Mouse (Mus musculus) gastrocnemius, adult 2 months (tissue): ENCODE results near the gene Colgalt2. TPM values are rescaled to one million over a fixed set of nuclear protein-coding genes. Genes with fewer than 3 reads are reported as not detected.

ENCODE experiments used
- DNase-seq: peaks from one replicate; pipeline ENCODE4 v3.0.0; 2022
- H3K27ac ChIP-seq: fragments of 200-600 bp; 2 replicates; pipeline ENCODE4 v1.8.1; 2022; ENCODE audit warnings: mild to moderate bottlenecking
- H3K4me3 ChIP-seq: fragments of 200-600 bp; 2 replicates; pipeline ENCODE4 v1.8.1; 2022; ENCODE audit warnings: mild to moderate bottlenecking, moderate library complexity
- CTCF ChIP-seq: fragments of 200-600 bp; IDR thresholded peaks from 2 replicates; pipeline ENCODE4 v1.8.1; 2022; ENCODE audit warnings: antibody characterized with exemption, mild to moderate bottlenecking, moderate library complexity
- intact Hi-C: fragments of 180-260 bp; cut with DNase I; formaldehyde crosslinking; loops from one replicate; pipeline ENCODE4 v1.15.1; 2025
- total RNA-seq, 2 experiments: library from RNA; stranded (reverse); gene quantifications; 2 replicates each; pipeline ENCODE4 v1.2.3; 2021

The Colgalt2 gene
- total RNA-seq, 2 experiments from 2014 or later = 1.6 to 2.5 TPM

DNA sequence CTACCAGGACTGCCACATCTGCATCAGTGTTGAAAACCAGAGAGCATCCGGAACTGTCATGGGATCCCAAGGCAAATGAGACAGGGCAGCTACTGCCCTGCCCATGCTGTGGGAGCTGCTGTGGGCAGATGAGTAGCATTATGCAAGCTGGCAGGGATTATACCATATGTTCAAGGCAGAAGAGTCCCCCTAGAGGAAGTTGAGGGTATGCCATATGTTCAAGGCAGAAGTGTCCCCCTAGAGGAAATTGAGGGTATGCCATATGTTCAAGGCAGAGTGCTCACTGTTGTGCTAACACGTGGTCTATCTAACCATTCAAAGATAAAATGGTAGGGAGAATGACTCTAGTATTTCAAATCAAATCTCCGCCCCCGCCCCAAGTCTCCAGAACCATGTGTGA, 111.6 kb downstream of the Colgalt2 start:
- intact Hi-C loops = loop anchor here (5.0 kb wide), 1 partner anchor 109 kb away; no protein-coding TSS in a partner anchor
- no peak for DNase-seq

GRCm38 (mm10) chr1:152514256-152514655, 114.6 kb downstream of the Colgalt2 start:
- no peak for TF ChIP-seq CTCF
- H3K4me3 ChIP-seq = no peak overlapping the region
- DNase-seq = peak; percentile 66
- intact Hi-C loops = loop anchor here (5.0 kb wide), 1 partner anchor 112 kb away; no protein-coding TSS in a partner anchor
- peak overlapping the region; percentile 48 for H3K27ac ChIP-seq

More for the DNA sequence above, 111.6 kb downstream of the Colgalt2 start:
- TF ChIP-seq CTCF = peak; percentile 75
- peak overlapping the region; percentile 5; the same call in 1 of the 2 replicates for H3K27ac ChIP-seq
- H3K4me3 ChIP-seq = no peak overlapping the region

- TF ChIP-seq CTCF = no peak
- intact Hi-C loops = no loop called here
- DNase-seq = no peak
- H3K4me3 ChIP-seq = no peak overlapping the region
- H3K27ac ChIP-seq = no peak overlapping the region
These were observed 117.5 kb downstream of the Colgalt2 start for GRCm38 (mm10) chr1:152517057-152517570.

DNA sequence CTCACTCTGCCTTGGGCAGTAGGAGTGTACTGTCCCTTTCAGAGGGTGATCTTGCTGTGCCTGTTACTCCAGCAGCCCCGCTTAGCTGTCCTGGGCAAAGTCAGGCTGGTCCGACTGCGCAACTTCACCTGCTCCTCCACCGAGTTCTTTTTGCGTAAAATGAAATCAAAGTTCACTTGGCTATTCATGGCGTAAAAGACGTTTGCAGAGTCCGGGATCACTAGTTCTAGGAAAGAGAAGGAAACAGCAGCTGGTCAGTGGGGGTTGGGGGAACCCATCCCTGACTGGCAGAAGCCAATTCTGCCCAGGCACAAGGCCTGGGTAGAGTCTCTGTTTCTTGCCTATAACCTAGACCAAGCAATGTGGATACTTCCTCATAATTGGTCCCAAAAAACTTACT, 119.3 kb downstream of the Colgalt2 start:
- intact Hi-C loops = no loop called here
- H3K4me3 ChIP-seq = no peak overlapping the region
- no peak for DNase-seq
- no peak overlapping the region for H3K27ac ChIP-seq
- no peak for TF ChIP-seq CTCF

- H3K27ac ChIP-seq = no peak overlapping the region
- intact Hi-C loops = no loop called here
- no peak overlapping the region for H3K4me3 ChIP-seq
- DNase-seq = peak; percentile 72
- peak; percentile 80 for TF ChIP-seq CTCF
These were observed 121.4 kb downstream of the Colgalt2 start for GRCm38 (mm10) chr1:152520798-152521575.

DNA sequence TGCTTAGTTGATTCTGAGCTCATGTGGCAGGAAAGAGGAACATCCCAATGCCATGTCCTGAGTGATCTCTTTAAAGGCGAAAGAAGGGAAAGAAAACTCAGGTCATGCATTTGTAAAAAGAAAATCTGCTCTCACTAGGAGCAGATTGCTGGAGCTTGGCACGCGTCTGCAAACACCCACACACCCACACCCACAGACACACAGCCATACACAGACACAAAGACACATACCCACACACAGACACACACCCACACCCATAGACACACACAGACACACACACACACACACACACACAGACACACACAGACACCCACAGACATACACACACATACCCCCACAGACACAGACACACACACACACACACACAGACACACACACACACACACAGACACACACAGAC, 122.6 kb downstream of the Colgalt2 start:
- no peak overlapping the region for H3K27ac ChIP-seq
- intact Hi-C loops = no loop called here
- TF ChIP-seq CTCF = no peak
- DNase-seq = no peak
- no peak overlapping the region for H3K4me3 ChIP-seq

DNA sequence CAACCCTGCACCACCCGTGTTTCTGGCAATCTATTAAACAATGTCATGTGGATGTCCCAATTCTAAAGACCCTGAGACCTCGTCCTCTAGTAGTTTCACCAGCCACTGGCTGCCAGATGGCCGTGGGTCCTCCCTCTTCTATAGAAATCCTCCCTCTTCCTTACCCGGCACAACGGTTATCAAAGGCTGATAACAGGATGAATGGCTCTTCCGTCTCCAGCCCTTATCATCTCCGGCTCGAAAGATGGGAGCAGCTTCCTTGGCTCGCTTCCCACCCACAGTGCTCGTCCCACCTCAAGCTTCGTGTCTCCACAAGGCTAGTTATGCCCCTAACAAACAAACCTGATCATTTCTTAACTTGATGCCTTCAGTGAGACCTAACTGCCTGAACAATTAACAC, 123.7 kb downstream of the Colgalt2 start:
- intact Hi-C loops = no loop called here
- no peak overlapping the region for H3K27ac ChIP-seq
- H3K4me3 ChIP-seq = no peak overlapping the region
- no peak for DNase-seq
- no peak for TF ChIP-seq CTCF

DNA sequence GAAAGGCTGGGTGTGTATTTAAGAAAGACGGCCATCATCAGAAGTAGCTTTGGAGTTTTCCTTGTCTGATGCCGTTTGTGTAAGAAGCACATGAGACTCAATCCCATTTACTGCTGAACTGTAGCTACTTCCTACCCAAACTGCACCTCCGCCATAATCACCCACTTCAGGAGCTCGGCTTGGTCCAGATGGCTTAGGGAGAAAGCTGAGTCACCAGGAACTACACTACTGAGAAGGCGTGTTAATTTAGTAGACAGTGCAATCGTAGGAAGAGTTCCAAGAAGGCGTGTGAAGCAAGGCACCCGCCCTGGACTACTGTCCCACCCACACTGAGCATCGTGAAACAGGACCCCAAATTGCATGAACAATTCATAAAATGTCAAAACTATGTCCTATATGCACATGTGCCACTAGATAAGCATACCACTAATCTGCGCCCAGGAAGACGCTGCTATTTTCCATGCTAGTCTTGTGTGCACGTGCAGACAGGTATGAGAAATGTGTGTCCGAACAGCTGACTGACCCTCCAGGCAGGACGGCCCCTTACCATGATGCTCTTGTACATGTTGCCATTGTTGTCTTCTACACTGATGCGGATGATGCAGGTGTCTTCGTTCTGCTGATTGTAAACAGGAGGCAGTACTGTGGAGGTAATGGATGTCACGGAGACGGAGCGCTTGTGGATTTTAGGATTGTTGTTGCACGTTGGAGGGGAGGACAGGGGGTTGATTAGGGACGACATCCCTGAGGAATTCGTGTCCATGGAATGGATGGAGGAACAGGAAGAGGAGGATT, 124.7 kb downstream of the Colgalt2 start:
- intact Hi-C loops = no loop called here
- H3K4me3 ChIP-seq = no peak overlapping the region
- H3K27ac ChIP-seq = no peak overlapping the region
- no peak for DNase-seq
- no peak for TF ChIP-seq CTCF

DNA sequence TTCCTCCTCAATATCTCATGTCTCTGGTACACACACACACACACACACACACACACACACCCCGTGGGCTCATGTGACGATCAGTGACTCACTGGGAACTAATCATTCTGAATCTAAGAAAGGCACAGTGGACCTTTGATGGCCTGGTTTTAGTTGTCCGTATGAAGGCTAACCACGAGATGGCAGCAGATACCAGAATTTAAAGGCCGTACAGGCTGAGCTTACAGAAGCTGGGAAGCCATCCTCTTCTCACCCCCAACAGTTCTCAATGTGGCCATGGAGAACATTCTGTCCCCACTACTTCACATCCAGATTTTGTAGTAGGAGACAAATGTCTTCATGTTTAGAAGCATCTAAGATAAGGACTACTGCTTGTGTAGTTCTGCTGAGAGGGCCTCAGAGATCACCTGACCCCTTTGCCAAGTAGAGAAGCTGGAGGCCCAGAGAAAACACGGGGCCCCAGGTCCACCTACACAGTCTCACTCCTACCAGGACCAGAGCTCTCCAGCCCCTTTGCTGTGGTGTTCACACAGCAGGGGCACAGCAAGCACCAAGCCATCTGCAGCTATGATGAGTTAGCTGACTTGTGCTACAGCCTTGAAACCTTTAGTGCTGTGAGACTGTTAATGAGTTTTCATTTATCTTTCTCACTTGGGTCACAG, 125.5 kb downstream of the Colgalt2 start:
- intact Hi-C loops = loop anchor here (1.0 kb wide), 2 partner anchors 153 to 221 kb away; no protein-coding TSS in a partner anchor
- peak; percentile 75 for DNase-seq
- Histone ChIP-seq H3K27ac (peak overlapping the region; percentile 61), H3K4me3 (no peak overlapping the region)
- TF ChIP-seq CTCF = peak; percentile 82

GRCm38 (mm10) chr1:152526154-152526553, 126.5 kb downstream of the Colgalt2 start:
- intact Hi-C loops = no loop called here
- no peak overlapping the region for H3K27ac ChIP-seq
- no peak for TF ChIP-seq CTCF
- no peak for DNase-seq
- H3K4me3 ChIP-seq = no peak overlapping the region

GRCm38 (mm10) chr1:152528214-152528613, 128.6 kb downstream of the Colgalt2 start:
- TF ChIP-seq CTCF = no peak
- DNase-seq = no peak
- H3K4me3 ChIP-seq = no peak overlapping the region
- peak overlapping the region; percentile 46; the same call in 1 of the 2 replicates for H3K27ac ChIP-seq
- intact Hi-C loops = no loop called here

GRCm38 (mm10) chr1:152528778-152529177, 129.1 kb downstream of the Colgalt2 start:
- Histone ChIP-seq H3K27ac (peak overlapping the region; percentile 46; the same call in 1 of the 2 replicates), H3K4me3 (no peak overlapping the region)
- TF ChIP-seq CTCF = no peak
- intact Hi-C loops = no loop called here
- DNase-seq = no peak
